Mouse (Mus musculus): Measurements from ENCODE around the gene Klhl42.

Gene Klhl42

GRCm38 (mm10) chr6:147151069-147151468 lies 59.9 kb downstream of the Klhl42 start:
- DNase-seq (ENCODE audit: low read depth, low spot score): no peak

GRCm38 (mm10) chr6:147151839-147152238 lies 60.7 kb downstream of the Klhl42 start:
- no peak for DNase-seq (ENCODE audit: low read depth, low spot score)

GRCm38 (mm10) chr6:147155085-147155484 lies 63.9 kb downstream of the Klhl42 start:
- no peak for DNase-seq (ENCODE audit: low read depth, low spot score)

GRCm38 (mm10) chr6:147161818-147162584 lies 70.8 kb downstream of the Klhl42 start:
- DNase-seq (ENCODE audit: low read depth, low spot score): peak; percentile 16

All from mesoderm, embryonic 11.5 days (tissue).